Mouse (Mus musculus): ENCODE data around the gene Dpp6. TPM values are rescaled to one million over a fixed set of nuclear protein-coding genes. Genes with fewer than 3 reads are reported as not detected.

Gene Dpp6
- polyA plus RNA-seq, 3 experiments from 2014 or later, result not detected

DNA sequence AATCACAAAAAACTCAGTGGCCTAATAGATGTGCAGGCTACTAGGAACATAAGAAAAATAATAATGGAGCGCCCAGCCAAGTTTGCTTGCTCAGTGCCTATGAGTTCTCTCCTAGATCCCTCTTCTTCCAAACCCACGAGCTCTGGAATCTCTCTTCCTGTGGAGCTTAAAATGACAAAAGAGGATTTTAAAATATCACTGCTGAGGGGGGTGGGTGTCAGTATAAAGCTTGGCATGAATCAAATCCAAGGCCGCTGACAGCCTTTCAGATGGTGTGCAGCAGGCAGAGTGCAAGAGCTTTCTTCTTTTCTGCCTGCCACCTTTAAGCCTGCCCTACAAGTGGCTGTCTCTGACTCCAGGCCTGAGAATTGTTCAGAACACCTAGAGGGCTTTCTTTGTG, 387.7 kb downstream of the Dpp6 start:
- no peak for ATAC-seq

DNA sequence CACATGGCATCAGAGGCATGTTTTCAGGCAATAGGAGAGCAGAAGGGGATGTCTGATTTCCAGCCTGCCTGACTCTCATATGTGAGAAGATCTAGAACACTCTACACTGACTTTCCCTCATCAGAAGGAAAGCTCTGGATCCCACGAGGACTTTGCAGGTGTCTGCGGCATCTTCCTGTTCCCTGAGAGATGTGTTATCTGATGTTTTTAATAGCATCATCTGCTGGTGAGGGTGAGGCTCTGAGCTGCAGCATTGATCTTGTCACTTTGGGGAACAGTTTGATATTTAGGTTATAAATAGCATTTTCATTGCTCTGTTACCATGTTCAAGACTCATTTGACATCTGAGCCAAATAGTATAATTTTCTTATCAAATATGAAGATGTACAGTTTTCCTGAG, 388.8 kb downstream of the Dpp6 start:
- ATAC-seq, result no peak

DNA sequence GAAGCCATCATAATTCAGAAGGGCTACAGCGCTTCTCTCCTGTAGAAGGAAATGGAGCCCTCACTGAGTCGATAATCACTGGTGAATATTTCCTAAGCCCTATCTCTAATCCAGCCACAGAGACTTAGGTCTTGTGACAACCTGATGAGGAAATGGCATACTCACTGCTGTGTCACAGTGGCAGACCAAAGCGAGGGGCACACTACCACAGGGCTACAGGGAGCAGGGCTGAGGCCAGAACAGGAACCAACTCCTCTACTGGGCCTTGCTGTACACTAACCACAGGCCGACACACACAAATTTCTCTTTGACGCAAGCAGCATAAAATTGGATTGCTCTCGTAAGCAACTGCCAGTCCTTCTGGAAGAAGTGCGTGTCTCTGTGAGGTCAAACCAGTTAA, 389.2 kb downstream of the Dpp6 start:
- ATAC-seq, result no peak

DNA sequence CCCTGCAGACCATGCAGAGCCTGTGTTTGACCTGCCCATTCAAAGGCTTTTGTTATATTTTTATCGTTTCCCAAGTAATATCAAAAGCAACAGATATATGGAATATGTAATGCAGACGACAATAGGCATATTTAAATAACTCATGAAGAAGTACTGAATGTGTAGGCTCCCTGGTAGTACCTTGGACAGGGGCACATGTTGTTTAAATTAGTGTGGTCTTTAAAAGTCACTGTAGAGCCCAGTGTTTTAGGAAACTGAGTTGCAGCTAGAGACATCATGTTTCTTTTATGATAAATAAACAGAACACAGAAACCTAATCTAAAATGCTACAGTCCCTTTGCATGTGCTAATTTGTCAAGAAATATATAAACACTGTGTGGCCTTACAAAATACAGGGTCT, 403.1 kb downstream of the Dpp6 start:
- no peak for ATAC-seq

DNA sequence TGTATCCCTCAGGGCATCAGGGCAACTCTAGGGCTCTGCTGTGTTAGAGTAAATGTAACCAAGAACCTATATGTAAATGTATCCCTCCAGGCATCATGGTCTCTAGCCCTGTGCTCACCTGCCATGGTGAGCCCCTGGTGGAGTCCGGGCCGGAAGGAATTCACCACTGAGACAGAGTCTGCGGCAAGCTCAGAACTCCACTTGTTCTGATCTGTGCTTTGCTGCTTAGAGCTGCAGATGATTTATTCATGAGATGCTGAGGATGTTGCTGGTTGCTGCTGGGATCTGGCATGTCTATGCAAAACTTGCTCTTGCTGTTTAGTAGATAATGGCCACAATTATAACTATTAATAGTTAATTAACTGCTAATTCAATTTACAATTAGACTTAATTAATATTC, 425.1 kb downstream of the Dpp6 start:
- no peak for ATAC-seq

DNA sequence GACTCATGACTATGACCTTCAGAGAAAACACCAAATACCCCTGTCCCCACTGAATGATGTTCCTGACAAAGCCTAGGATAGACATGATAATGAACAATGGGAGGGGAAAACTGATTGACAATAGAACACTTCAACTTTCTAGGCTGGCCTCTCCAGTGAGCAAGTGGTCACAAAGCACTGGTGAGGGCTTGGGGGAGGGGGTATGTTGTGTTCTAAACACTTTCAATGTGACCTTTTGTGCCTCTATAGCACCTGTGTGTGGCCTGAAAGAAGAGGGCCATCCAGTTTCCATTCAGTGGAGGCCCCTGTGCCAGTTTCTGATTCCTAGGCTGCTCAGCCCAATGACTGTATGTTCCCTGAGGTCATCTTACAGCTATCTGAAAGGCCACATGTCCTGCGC, 426.2 kb downstream of the Dpp6 start:
- ATAC-seq, result no peak

DNA sequence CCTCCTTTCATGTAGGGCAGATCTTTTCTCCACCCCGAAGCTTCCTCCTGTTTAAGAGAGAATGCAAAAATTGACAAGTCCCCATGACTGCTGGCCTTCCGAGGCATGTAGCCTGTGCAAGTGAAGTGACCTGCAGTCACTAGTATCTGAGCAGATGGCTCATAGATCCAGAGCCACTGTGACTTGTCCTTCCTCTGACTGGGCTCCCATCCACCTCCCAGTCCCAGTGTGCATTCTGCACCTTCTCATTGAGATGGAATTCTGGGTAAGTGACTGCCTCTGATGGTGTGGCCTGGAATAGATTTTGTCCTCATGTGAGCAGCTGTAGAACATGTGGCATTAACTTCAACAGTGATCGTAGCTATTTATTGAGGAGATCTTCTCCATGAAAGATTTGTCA, 430.8 kb downstream of the Dpp6 start:
- no peak for ATAC-seq

DNA sequence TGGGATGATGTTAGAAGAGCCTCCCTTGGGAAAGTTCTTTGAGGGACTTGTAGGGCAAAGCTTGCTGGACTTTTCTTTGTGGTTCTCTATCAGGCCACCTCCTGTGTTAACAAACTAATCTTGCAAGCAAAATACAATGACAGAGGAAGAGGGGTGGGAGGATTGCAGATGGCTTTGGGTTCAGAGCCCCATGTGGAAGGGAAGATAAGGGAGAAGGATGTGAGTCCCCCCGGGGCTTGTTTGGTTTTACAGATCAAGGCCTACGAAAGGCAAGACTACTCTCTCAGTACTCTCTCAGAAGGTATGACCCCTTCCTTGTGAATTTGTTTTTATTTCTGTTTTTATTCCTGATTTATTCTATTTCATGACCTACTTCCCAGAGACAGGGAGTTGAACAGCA, 431.7 kb downstream of the Dpp6 start:
- ATAC-seq, result no peak

DNA sequence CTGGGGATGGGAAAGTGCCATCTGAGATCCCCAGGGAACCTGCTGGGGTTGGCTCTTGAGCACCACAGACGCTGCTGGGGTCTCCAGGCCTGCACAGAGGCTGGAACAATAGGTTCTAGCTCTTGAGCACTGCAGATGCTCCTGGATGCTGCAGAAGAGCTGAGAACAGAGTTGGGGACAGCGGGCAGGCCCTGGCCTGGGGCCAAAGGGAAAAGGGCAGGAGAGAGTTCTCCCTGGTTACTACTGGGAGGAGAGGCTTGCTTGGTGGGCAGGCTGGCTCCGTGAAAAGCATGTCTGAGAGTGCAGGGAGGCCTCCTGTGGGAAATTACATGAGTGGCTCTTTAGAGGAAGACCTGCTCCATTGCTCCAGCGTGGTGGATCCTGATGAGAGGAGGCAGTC, 432.9 kb downstream of the Dpp6 start:
- no peak for ATAC-seq

DNA sequence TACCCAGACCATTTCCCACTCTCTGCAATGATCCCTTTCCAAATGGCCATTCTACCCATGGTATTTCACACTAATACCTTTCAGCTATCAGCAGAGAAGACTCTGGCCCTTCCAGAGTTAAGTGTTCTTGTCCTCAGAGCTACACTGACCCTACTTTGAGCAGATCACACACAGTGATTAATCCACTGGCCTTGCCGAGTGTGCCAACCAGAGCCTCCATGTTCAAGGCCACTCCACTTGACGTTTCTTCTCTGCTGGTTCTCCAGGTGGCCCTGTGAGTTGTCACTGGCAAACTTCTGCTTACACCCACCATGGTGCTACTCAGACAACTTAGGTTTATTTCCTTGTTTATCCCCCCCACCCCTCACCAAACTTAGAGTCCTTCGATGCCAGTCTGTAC, 433.9 kb downstream of the Dpp6 start:
- no peak for ATAC-seq

DNA sequence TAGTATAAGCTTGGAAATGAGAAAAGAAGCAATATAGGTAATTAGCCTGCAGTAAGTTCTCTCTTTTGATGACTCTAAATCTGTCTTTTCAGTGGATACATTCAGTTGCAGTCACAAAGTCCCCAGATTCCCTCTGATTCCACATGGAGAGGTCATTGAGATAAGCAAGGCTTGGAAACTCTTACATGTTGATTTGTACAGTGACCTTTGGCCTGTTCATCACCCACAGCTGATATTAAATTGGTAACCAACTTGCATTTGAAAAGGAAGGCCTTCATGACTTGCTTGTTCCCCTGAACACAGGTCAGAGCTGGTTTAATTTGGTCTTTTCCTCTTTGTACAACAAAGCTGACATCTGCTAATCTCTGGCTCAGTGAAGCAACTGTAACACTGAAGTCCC, 434.4 kb downstream of the Dpp6 start:
- ATAC-seq, result no peak

DNA sequence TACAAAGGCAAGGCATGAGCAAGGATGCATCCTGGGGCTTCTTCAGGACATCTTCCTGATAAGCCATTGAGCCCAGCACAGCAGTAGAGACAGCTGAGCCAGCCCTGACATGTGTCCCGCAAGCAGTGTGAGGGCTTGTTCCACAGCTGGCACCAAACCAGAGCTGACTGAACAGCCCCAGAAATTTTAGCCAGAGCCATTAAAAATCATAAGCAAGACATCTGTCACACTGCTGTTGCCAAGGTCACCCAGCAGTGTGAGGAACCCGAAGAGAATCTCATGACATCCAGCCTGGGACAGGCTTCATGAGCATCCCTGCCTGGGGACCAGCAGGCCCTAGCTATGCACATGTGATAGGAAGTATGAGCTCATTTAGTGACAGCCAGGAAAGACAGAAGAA, 438.2 kb downstream of the Dpp6 start:
- ATAC-seq, result no peak

DNA sequence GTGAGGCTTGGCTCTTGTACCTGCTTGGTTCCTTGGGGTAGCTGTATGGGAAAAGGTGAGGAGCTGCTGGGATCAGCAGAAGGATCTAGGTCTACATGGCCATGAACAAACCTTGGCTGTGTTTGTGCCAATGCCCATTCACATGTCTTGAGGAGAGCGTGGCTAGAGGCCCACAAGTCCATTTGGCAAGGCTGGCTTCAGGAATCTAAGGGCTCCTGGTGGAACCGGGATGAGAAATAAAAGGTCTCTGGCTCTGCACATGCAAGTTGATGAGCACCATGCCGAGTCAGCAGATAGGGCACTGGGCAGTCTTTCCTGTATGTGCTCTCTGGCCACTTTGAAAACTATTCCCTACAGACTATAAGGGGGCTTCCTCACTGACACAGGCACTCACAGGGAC, 441.6 kb downstream of the Dpp6 start:
- ATAC-seq, result no peak

DNA sequence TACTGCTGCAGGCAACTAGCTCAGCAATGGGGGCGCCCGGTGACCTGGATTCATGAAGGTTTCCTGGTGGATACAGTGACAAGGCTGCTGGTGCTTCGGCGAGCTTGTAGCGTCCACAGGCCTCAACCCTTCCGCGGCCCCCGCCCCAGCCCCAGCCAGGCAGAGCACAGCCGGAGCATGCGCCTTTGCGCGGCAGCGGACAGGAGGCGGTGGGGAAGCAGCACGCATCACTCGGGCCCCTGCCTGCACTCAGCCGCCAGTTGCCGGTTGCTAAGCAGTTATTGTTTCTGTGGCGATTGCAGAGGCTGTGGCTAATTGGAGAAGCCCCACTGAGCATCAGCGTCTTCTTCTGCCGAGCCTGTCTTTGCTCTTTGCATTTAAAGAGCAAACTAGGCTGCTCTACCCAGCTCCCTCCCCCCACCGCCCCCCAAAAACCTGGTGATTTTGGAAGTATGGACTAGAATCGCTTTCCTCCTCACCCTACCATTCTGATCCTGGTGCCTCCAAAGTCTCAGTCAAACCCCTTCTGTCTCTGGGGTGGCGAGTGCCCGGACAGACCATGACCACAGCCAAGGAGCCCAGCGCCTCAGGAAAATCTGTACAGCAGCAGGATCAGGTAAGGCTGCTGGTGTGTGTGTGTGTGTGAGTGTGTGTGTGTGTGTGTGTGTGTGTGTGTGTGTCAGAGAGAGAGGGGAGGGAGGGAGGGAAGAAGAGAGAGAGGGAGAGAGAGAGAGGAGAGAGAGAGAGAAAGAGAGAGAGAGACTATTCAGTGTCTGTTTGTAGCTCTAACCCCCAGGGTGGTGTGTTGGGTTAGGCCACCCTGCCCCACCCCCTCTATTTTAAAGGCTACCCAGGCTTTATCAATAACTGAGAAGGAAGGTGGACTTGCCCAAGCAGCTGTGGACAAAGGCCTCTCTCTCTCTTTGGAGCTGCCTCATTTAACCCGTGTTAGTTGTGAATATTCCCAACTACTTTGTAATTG, 445.0 kb downstream of the Dpp6 start:
- ATAC-seq, result no peak

DNA sequence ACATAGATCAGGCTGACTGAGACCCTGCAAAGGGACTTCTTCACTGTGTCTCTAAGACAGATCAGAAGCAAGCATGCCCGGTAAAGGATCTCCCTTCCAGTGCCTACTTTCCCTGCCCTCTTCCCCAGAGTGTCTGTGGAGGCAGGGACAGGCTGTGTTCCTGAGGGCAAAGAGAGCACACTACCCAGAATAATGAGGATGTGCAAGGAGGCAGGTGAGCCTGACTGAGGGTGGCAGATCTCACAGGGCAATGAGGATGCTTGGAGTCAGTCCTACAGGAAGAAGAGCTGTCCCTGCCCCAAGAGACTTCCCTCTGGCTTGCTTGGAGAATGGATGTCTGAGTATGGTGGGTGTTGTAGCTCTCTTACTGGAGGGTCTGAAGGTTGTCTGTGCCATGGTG, 445.7 kb downstream of the Dpp6 start:
- ATAC-seq, result no peak

DNA sequence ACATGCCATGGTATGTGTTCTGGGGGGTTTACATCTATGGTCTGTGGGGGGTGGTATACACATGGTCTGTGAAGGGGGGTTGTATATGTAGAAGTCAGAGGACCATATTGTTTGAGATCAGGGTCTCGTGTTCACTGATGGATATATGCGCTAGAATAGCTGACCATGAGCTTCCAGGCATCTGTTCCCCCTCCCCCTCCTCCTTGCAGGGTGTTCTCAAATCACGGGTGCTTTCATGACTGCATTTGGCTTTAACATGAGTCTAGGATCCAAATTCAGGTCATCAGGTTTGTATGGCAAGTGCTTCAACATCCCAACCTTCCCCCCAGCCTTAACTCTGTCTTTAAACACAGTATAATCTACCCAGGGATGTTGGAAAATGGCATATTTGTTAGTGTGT, 448.3 kb downstream of the Dpp6 start:
- ATAC-seq, result no peak

DNA sequence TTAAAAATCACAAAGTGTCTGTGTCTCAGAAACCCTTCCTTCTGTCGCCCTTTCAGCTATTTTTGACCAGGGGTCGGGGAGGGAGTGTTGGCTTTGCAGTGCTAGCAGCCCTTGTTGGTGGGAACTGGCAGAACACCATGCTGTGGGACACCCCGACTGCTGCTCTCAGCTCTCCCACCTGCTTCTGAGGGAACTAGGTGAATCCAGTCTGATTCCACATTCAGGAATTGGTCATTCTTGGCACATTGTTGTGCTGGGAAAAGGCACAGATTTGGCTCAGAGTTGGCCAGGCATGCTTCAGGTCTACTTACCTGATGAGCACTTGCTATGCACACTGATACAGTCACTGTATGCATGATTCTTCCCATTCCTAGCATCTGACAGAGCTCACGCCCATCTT, 454.3 kb downstream of the Dpp6 start:
- ATAC-seq, result no peak

DNA sequence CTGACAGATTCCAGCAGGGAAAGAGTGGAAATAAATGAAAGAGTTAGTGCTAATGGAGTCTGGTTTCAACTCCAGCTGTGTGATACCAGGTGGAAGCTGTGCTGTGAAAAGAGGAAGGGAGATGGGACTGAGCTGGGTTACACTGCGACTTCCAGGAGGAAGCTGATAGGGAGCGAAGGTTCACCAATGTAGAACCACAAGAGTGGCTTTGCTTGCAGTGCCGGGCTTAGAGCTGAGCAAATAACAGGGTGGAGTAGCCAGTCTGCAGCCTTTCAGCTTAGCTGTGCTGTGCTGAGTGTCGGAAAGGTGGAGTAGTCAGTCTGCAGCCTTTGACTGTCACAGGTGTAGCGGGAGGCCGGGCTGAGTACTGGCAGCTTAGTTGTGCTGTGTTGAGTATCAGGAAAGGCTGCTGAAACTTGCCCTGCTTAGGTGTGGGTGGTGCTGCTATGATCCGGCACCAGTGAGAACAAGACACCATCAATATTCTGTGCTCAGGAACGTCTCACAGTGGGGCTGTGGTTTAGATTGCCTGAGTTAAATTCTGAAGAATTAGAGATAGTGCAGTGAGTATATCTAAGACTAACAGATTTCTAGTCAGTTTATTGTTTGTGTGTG, 457.9 kb downstream of the Dpp6 start:
- ATAC-seq, result no peak

DNA sequence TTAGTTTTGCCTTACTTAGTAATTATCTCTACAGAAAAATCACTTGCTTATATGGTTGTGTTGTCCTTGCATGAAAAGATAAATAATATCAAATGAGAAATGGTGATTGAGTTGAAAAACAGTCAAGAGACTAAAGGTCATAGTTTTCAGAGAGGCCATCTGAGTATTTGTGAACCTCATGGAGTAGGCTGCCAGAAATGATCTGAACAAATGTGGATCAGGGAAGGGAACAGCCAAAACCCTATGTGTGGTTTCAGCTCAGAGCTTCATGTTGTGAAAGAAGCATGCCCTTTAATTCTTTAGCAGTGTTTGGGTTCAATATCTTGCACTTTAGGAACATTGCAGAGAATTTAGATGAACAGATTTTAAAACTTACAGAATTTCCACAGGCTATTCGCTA, 458.9 kb downstream of the Dpp6 start:
- no peak for ATAC-seq

DNA sequence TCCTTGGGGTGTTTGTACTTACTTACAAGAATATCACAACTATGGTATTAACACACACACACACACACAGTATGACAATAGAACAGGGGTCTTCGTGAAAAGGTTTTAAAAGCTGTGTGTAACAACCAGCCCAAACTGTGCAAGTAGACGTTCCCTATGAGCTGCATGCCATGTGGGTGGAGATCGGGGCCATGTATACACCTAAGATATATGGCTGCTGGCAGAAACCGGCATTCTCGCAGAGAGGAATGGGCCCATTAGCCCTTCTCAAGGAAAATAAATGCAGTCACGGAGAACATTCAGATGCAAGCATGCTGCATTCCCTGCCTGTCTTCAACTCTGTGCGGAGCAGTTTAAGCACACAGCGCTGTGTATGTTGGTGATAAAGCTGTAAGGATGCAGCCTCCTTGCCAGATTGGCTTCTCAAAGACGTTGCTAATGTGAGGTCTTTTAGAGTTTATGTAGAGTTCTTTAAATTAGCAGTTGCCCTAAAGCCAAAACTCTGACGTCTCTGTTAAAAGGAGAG, 461.2 kb downstream of the Dpp6 start:
- ATAC-seq, result no peak

DNA sequence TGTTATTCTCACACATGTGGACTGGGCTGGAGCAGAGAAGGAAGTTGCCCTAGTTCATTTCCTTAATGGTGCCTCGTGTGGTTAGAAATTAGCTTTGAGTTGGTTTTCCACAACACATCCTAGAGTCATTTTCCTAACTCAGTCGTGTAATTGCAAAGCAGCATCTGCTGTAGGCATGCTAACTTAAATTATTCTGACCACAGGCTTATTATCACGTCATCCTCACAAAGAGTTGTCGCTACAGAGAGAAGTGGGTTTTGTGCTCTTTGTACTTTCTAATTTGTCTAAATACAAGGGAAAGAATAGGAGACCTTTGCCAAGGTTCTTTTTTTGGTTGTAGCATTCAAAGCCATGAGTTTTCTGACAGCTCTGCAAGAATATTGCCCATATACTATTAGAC, 469.9 kb downstream of the Dpp6 start:
- no peak for ATAC-seq

DNA sequence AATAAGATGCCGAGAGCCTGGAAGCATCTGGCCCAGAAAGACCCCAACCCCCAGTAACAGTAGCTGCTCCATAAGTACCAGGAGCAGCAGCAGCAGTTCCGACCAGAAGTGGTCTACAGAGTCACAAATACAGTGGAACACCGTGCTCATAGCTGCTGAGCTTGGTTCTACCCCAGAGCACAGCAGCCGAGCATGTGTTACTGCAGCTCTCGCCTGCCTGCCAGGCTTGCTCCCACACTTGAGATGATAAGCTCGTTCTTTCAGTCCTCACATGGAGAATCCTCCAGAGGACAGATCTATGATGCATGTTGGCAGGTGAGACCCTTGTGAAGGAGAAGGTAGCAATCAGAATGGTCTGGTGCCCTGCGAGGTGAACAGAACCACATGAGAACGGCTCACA, 474.4 kb downstream of the Dpp6 start:
- ATAC-seq, result no peak

DNA sequence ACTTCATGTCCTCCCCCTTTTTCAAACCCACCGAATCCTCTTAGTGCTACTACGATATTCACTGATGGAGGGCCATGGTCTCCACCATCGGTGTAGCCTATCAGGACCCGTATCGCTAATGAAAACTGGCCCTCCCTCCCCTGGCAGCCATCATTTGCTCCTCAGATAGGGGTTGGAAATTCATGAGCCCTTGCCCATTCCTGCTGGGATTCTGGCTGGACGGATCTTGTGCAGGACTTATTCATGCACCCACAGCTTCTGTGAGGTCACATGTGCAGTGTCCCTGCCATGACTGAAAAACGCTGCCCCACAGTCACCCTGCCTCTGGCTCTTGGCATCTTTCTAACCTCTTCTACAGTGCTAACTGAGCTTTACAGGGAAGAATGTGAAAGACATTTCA, 475.2 kb downstream of the Dpp6 start:
- no peak for ATAC-seq

DNA sequence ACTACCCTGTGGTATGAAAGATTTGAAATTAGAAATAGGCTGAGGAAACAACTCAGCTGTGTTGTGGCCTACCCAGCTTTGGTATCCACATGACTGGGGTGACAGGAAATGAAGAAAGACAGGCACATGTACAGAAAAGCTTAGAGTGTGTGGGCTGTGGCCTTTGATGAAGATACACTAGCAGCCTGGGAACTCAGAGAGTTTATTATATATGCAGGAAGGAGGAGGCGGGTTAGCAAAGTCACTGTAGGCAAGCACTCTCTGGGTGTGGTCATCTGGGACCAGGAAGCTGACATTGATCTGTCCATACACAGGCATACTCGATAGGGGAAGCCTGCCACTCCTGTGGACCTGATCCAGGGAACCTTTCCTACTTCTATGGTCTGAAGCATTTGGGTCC, 487.1 kb downstream of the Dpp6 start:
- ATAC-seq, result peak; percentile 64

Data from inflammation-experienced regulatory T-cells, adult 6 months (primary cell).